In genomic region chr6:63284419-63284818, GRCm38 (mm10) we compare ENCODE assay signal across 12 mouse cellular contexts. TPM values are rescaled to one million over a fixed set of nuclear protein-coding genes. Genes with fewer than 3 reads are reported as not detected.
DNase-seq lines count a peak whose midpoint lies in the region; ATAC-seq lines count a peak whose summit lies in the region.
"Had no signal": no experiment of that assay in that cellular context is flagged by ENCODE, and none has a peak within 500 bp of the region (broad histone marks: within the 10 kb centered on the region; RNA-seq: fewer than 3 reads in every experiment).

No protein-coding gene starts in this region.

- DNase-seq in frontal cortex, postnatal 25 days (ENCODE audit: low spot score in 2 of 2) = no peak
- peak; percentile 19 for DNase-seq in right cerebral cortex, adult 18-20 months
- no peak for DNase-seq in right cerebral cortex, postnatal 25 days
- DNase-seq in layer of hippocampus, adult 9-11 months = peak; percentile 70
- DNase-seq in urinary bladder, postnatal 14 days (ENCODE audit: low spot score) = no peak
- no peak for DNase-seq in heart, postnatal 10 days
- DNase-seq: gastrocnemius, adult 2 months; kidney, adult 9 months; lung, postnatal 10 days had no signal

- intact Hi-C loops in heart, postnatal 10 days (cut with DNase I) = no loop called here

- ATAC-seq in frontal cortex, adult (ENCODE audit: low TSS enrichment) = peak; percentile 81
- ATAC-seq: activated CD4-positive, CD25-positive, alpha-beta regulatory T cell, adult 4 months had no signal

RNA-seq across cellular contexts. Expression of gene Grid2, which starts 28.7 kb away (rescaled TPM):
- total RNA-seq in heart, postnatal 10 days (2021) = under 1 TPM; 0.10 to 0.17 TPM
- total RNA-seq: gastrocnemius, adult 2 months; hematopoietic stem cell, adult 5-6 weeks had no signal

Comparison
In these comparisons a context has a peak if more than half of its experiments do, and no peak if none do; other contexts are left out.
1. DNase-seq: peak in right cerebral cortex, adult 18-20 months (single experiment) and layer of hippocampus, adult 9-11 months (single experiment); none in frontal cortex, postnatal 25 days (0 of 2), right cerebral cortex, postnatal 25 days (single experiment), urinary bladder, postnatal 14 days (single experiment) and heart, postnatal 10 days (0 of 2).